Mouse (Mus musculus): ENCODE data around the gene Mto1.

GRCm38 (mm10) chr9:78451382-78451781, 3.4 kb downstream of the Mto1 start:
- TF ChIP-seq CTCF (conservative IDR thresholded peaks at IDR 0.05; ENCODE audit: insufficient read depth, insufficient read length, low read depth, low read length): no peak
- TF ChIP-seq POLR2A (IDR thresholded peaks at IDR 0.05; ENCODE audit: low read depth, low read length): no peak
